In the genomic region with DNA sequence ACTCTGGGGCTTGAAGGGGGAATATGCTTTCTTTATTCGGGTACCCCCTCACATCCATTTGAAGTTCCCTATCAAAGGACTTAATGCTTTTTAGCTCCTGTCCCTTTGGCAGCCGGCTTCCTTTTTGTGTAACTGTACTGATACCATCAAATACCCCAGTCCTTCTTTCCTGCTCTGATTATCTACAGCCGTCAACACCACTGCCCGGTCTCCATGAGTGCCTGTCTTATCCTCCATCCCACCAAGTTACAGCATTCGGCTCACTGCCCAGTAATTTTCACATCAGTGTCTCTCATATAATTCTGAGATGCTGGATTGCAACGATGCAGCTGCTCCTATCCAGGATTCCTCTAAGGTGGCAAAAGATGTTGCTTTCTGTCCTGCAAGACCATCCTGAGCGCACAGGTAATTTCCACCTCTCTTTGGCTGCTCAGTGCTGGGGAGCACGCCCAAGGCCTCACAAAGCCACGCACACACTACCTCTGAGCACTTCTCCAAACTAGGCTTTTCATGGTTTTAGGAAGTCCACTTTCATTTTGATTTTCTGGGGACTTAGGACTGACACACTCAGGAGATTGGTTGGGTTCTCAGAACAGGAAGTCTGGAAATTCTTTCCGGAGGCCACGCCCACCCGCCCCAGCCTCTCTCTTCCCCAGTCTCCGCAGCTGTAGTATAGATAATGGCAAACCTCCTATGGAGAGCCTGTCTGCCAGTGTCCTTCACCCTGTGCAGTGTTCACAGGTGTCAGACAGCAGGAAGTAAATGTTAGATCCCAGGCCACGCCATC, we compare ENCODE assay signal across 14 mouse cellular contexts.
A peak's percentile ranks its signal among the peaks of the same experiment; 100 is the strongest.
DNase-seq lines count a peak whose midpoint lies in the region; ATAC-seq lines count a peak whose summit lies in the region.
"Had no signal": no experiment of that assay in that cellular context is flagged by ENCODE, and none has a peak within 500 bp of the region (broad histone marks: within the 10 kb centered on the region; RNA-seq: fewer than 3 reads in every experiment).

No protein-coding gene starts in this region.

- H3K4me3 ChIP-seq in heart, embryonic 11.5 days (ENCODE audit: low read depth, low read length): peak overlapping the region; percentile 8; the same call in 1 of the 2 replicates
- no peak overlapping the region for H3K4me3 ChIP-seq in midbrain, embryonic 14.5 days (replicated peaks; ENCODE audit: low read depth, low read length)
- H3K4me3 ChIP-seq in midbrain, embryonic 11.5 days (ENCODE audit: low read depth, low read length): no peak overlapping the region
- H3K4me3 ChIP-seq: forebrain, embryonic 12.5 days; limb, embryonic 12.5 days had no signal

- H3K27me3 ChIP-seq in heart, embryonic 11.5 days (ENCODE audit: control insufficient read depth, insufficient read depth, low read length): no peaks in the 10 kb centered on the region
- H3K27me3 ChIP-seq in midbrain, embryonic 14.5 days (ENCODE audit: control insufficient read depth, insufficient read depth, low read length): no peaks in the 10 kb centered on the region
- no peaks in the 10 kb centered on the region for H3K27me3 ChIP-seq in midbrain, embryonic 11.5 days (ENCODE audit: control insufficient read depth, insufficient read depth, low read length)
- H3K27me3 ChIP-seq: forebrain, embryonic 12.5 days; limb, embryonic 12.5 days had no signal

- ATAC-seq in heart, embryonic 11.5 days (replicated peaks; ENCODE audit: insufficient number of reproducible peaks, low FRiP score, low TSS enrichment): peak; percentile 49
- no peak for ATAC-seq in midbrain, embryonic 14.5 days (ENCODE audit: low FRiP score, low TSS enrichment)
- no peak for ATAC-seq in midbrain, embryonic 11.5 days (ENCODE audit: low FRiP score)
- ATAC-seq in hematopoietic stem cell, adult 5-6 weeks (replicated peaks in 1 of 2; ENCODE audit: insufficient read depth in 1 of 2, low FRiP score in 2 of 2, low TSS enrichment in 1 of 2, low read depth in 1 of 2, poor library complexity in 2 of 2, severe bottlenecking in 2 of 2): peak; percentile 46 to 72

- H3K4me1 ChIP-seq in heart, embryonic 11.5 days (ENCODE audit: control insufficient read depth, insufficient read depth, low read length): peaks cover 5% of the 10 kb centered on the region; the same call in 1 of the 2 replicates
- no peaks in the 10 kb centered on the region for H3K4me1 ChIP-seq in midbrain, embryonic 14.5 days (ENCODE audit: control insufficient read depth, insufficient read depth, low read length)
- no peaks in the 10 kb centered on the region for H3K4me1 ChIP-seq in midbrain, embryonic 11.5 days (ENCODE audit: control insufficient read depth, insufficient read depth, low read length)
- H3K4me1 ChIP-seq: forebrain, embryonic 12.5 days had no signal

- no peak overlapping the region for H3K9ac ChIP-seq in heart, embryonic 11.5 days (ENCODE audit: low read depth, low read length)
- no peak overlapping the region for H3K9ac ChIP-seq in midbrain, embryonic 14.5 days (replicated peaks; ENCODE audit: low read length)
- no peak overlapping the region for H3K9ac ChIP-seq in midbrain, embryonic 11.5 days (ENCODE audit: low read length)
- H3K9ac ChIP-seq: forebrain, embryonic 12.5 days; limb, embryonic 12.5 days had no signal

- 35% methylated on average over 14 of the region's 14 CpGs for WGBS in heart, embryonic 11.5 days (ENCODE audit: insufficient replicate concordance)
- WGBS in midbrain, embryonic 14.5 days: 70% methylated on average over 14 of the region's 14 CpGs
- 83% methylated on average over 14 of the region's 14 CpGs for WGBS in midbrain, embryonic 11.5 days

- peak overlapping the region; percentile 54 for H3K4me2 ChIP-seq in heart, embryonic 11.5 days
- H3K4me2 ChIP-seq in midbrain, embryonic 14.5 days (ENCODE audit: low read length): no peak overlapping the region
- H3K4me2 ChIP-seq in midbrain, embryonic 11.5 days: no peak overlapping the region
- H3K4me2 ChIP-seq: forebrain, embryonic 12.5 days; limb, embryonic 12.5 days had no signal

- H3K27ac ChIP-seq in heart, embryonic 11.5 days (ENCODE audit: low read depth, low read length): no peak overlapping the region
- H3K27ac ChIP-seq in midbrain, embryonic 14.5 days (replicated peaks; ENCODE audit: low read depth, low read length): no peak overlapping the region
- H3K27ac ChIP-seq in midbrain, embryonic 11.5 days (ENCODE audit: low read depth, low read length): no peak overlapping the region
- H3K27ac ChIP-seq: forebrain, embryonic 12.5 days; limb, embryonic 12.5 days had no signal

- DNase-seq in heart, adult 9 months (ENCODE audit: low spot score in 2 of 2): no peak
- DNase-seq in midbrain, embryonic 14.5 days: peak; percentile 11
- no peak for DNase-seq in midbrain, embryonic 11.5 days (ENCODE audit: low spot score, missing footprints)
- DNase-seq in yolk sac, embryonic 10.5 days (ENCODE audit: low spot score): peak; percentile 11
- DNase-seq in adrenal gland, postnatal 36 days: no peak
- DNase-seq: adrenal gland, postnatal 25 days; cerebellum, adult 11-12 months; gastrocnemius, postnatal 25 days; kidney, postnatal 36 days; lung, postnatal 14 days had no signal

- no peaks in the 10 kb centered on the region for H3K9me3 ChIP-seq in heart, embryonic 11.5 days (replicated peaks; ENCODE audit: control insufficient read depth, low read length)
- H3K9me3 ChIP-seq in midbrain, embryonic 14.5 days (ENCODE audit: control insufficient read depth, low read length): no peaks in the 10 kb centered on the region
- no peaks in the 10 kb centered on the region for H3K9me3 ChIP-seq in midbrain, embryonic 11.5 days (ENCODE audit: control insufficient read depth, low read length)
- H3K9me3 ChIP-seq: forebrain, embryonic 12.5 days; limb, embryonic 12.5 days had no signal

- H3K36me3 ChIP-seq in heart, embryonic 11.5 days (ENCODE audit: control insufficient read depth, insufficient read depth, low read length): no peaks in the 10 kb centered on the region
- H3K36me3 ChIP-seq in midbrain, embryonic 14.5 days (ENCODE audit: control insufficient read depth, insufficient read depth, low read length): no peaks in the 10 kb centered on the region
- H3K36me3 ChIP-seq in midbrain, embryonic 11.5 days (ENCODE audit: control insufficient read depth, insufficient read depth, low read length): no peaks in the 10 kb centered on the region
- H3K36me3 ChIP-seq: forebrain, embryonic 12.5 days; limb, embryonic 12.5 days had no signal

Comparison
In these comparisons a context has a peak if more than half of its experiments do, and no peak if none do; other contexts are left out.
1. DNase-seq: peak in midbrain, embryonic 14.5 days (single experiment) and yolk sac, embryonic 10.5 days (single experiment); none in heart, adult 9 months (0 of 2), midbrain, embryonic 11.5 days (single experiment) and adrenal gland, postnatal 36 days (0 of 2).
2. ATAC-seq: peak in heart, embryonic 11.5 days (single experiment) and hematopoietic stem cell, adult 5-6 weeks (2 of 2); none in midbrain, embryonic 14.5 days (single experiment) and midbrain, embryonic 11.5 days (single experiment).